Mouse (Mus musculus): ENCODE results near the gene Il17ra.

DNA sequence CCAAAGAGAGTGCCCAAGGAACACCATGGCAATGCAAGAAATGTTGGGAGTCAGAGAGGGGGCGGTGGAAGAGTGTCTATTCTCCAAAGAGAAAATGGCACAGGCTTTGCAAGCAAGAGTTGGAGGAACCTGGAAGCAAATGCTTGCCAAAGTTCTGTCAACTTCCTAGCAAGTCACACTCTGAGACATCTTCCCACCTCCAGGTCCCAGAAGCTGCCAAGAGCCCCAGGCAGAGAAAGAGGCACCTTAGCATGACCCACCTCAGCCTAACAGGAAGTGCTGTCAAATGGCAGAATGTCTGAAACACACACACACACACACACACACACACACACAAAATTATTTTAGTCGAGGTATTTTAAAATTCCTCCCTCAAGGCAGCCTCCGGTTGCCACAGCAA lies 41.0 kb downstream of the Il17ra start:
- no peak for TF ChIP-seq EP300 (IDR thresholded peaks at IDR 0.05; ENCODE audit: low read depth)
- TF ChIP-seq CTCF (IDR thresholded peaks at IDR 0.05; ENCODE audit: low read depth) = no peak
